Mouse (Mus musculus) kidney, postnatal 36 days (tissue): Measurements from ENCODE around the gene Thrsp.
"Not testable (repeated sequence)": the region's sequence is repeated elsewhere in the genome, so short reads cannot be mapped to it uniquely, and the experiment has no call there.

Source experiments
- DNase-seq, 2 experiments: peaks; one replicate each; pipeline ENCODE4 v3.0.0; 2021 to 2022; ENCODE audit warnings: mixed read lengths in 2 of 2

The Thrsp gene

GRCm38 (mm10) chr7:97416906-97417777, at the start of gene Thrsp:
TSS of gene Thrsp (minus strand) at chr7:97417730.
- DNase-seq = peak; percentile 87 to 93

DNA sequence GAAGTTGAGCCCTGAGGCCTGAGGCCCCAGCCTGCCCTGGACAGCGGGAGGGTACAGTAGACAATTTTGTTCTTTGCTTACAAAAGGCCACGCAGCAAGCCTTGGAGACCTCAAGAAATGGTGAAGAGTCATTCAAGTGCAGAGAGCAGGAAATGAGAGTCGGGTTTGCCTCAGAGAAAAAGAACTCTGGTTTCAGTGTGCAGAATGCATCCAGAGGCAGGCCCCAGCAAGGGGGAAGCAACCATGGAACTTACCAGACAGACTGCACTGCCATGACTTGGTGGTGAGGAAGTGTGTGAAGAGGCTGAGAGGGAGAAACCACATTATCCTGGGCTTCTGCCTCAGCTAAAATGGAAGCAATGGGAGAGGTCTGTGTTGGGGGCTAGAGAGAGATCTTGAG, 38.0 kb upstream of the Thrsp start:
- no peak for DNase-seq

DNA sequence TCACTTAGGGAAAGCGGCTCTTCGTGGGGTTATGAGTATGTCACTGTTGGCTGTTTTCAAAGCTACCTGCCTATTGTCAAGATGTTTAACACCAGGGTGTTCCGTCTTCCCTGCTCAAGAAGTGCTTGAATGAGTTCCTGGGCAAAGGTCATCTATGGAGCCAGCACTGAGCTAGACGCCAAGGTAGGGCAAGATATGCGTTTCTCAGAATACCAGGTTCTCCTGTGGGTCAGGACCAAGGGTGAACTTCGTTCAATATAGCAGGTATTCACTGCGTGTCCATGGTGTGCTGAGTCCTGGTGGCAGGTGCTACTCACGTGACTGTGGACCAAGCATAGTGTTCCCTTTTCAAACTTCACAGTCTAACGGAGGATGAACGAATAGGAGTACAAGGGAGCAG, 37.3 kb upstream of the Thrsp start:
- DNase-seq = peak; percentile 29 to 38

- peak; percentile 37 to 56 for DNase-seq
Measured at GRCm38 (mm10) chr7:97453141-97453921, 35.8 kb upstream of the Thrsp start.

GRCm38 (mm10) chr7:97452196-97452595, 34.7 kb upstream of the Thrsp start:
- no peak for DNase-seq

- DNase-seq = not testable (repeated sequence)
Measured at GRCm38 (mm10) chr7:97451023-97451422, 33.5 kb upstream of the Thrsp start, which contains the start of gene Kctd14. TSS of gene Kctd14 (plus strand) at chr7:97451323.

DNA sequence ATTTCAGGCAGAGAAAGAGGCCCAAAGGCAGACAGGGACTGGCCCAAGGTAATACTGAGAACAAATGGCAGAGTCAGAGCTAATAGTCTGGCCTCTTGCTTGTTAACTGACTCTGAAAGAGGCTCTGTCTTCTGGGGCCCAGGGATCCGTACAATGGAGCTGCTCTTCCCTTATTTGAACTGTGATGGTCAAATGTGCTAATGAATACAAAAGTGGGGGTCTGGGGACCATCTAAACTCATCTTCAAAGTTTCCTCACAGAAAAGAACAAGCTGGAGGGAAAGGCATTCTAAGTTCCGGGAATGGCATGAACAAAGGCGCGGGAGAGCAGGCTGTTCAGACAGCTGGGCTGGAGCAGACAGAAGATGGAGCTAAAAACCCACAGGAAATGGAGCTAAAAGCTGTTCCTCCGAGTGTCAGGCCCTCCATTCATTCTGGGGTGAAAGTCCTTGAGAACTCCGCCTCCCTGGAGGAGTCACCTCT, 29.6 kb upstream of the Thrsp start:
- DNase-seq = peak; percentile 38 to 48

GRCm38 (mm10) chr7:97446171-97446925, 28.8 kb upstream of the Thrsp start:
- peak; percentile 89 to 94 for DNase-seq

GRCm38 (mm10) chr7:97438986-97439385, 21.5 kb upstream of the Thrsp start:
- no peak for DNase-seq

DNA sequence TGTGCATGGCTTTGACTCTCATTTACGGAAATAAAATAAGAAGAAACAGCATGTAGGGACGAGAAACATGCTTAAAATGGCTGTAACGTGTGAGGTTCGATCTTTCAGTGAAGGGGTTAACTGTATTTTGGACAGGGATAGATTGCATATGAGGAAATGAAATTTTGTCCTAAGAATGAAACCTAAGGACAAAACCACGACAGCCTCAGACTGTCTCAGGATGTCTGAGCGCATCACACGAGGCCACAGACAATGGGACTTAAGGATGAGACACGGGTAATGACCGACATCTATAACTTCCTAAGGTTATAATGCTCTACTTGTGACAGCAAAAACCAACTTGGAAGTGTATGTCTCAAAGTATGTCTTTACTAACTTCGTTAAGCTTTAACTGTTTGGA, 17.0 kb upstream of the Thrsp start:
- DNase-seq = no peak

- DNase-seq = not testable (repeated sequence)
Measured at GRCm38 (mm10) chr7:97433517-97433916, 16.0 kb upstream of the Thrsp start.

- peak; percentile 48 to 64 for DNase-seq
Measured at GRCm38 (mm10) chr7:97429705-97430104, 12.2 kb upstream of the Thrsp start.

- DNase-seq = no peak
Measured at GRCm38 (mm10) chr7:97427778-97428420, 10.4 kb upstream of the Thrsp start.

DNA sequence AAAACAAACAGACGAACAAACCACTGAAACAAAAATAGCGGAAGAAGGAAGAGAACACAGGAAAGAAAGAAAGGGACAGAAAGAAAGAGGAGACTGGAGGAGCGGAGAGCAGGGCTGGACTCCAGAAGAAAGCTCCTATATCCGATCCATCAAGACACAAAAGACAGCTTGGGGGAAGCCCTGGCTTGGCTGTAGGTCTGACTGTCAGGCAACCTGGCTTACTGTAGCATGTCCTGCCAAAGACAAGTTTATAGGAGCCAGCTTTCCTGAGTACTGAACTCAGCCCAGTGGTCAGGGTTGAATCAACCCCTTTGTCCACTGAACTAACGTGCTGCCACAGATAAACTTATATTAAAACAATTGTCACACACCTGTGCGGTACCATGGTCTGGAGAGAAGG, 9.8 kb upstream of the Thrsp start:
- DNase-seq = no peak

GRCm38 (mm10) chr7:97426566-97426965, 9.0 kb upstream of the Thrsp start:
- no peak for DNase-seq

- DNase-seq = peak; percentile 89 to 97
Measured at GRCm38 (mm10) chr7:97424621-97425245, 7.2 kb upstream of the Thrsp start.

DNA sequence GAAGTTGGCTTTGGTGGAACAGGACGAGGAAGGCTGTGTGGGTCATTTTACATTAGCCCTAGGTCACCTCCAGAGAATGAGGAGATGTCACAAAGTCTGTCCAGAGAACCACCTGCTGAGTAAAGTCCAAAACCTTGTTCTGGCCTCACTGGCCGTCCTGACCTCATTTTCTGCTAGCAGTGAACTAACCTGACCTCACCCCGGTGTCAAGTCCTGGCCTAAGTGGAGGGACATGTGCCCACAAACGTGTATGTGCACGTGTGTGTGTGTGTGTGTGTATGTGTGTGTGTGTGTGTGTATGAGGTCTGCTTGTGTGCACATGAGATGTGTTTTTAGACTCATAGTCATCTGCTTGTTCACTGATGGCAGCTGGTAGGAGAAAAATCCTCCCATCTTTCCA, 6.2 kb upstream of the Thrsp start:
- peak; percentile 69 to 75 for DNase-seq

DNA sequence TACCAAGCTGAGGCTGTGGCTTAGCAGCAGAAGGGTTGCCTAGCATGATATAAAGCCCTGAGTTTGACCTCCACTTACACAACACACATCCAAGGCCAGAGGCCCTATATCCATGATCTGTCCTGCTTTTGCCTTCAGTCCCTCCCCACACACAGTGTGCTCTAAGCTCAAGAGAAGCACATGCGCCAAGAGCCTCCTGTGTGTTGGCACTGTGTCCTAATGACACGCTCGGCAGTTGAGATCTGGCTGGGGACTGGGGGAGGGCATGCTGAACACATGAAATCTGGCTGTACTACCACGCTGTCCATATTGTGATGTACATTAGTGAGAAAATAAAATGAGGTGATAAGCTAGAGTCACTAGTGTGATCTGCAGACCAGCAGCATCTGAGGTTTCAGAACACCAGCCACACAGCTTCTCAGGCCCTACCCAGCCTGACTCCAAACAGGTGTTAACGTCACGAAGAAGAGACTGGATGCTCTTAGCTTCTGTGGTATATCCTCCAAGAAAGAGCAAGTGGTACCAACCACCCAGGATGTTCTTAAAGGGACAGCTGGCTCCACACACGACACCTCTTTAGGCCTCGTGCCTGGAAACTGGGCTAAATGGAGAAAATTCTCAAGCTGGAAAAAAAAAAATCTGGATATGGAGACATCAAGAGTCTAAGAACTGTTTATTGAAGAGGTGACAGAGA, 3.6 kb upstream of the Thrsp start:
- DNase-seq = no peak

GRCm38 (mm10) chr7:97420406-97420805, 2.9 kb upstream of the Thrsp start:
- DNase-seq = peak in 1 of 2 experiments; percentile 34

DNA sequence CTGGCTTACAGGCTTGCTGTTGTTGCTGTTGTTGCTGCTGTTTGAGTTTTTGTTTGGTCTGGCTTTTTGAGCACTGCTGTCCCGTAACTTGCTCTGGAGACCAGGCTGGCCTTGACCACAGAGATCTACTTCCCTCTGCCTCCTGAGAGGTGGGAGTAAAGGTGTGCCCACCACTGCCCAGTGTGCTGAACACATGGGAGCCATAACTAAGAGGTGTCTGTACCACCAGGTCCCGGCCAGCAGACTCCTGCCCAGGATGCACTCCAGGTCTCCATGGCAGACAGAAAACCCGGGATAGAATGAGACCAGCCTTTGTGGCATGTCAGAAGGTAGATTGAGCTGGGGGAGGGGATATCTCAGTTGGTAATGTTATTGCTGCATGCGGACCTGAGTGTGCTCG, 1.6 kb upstream of the Thrsp start:
- no peak for DNase-seq

- DNase-seq = peak; percentile 48 to 59
Measured at GRCm38 (mm10) chr7:97418717-97419116, 1.2 kb upstream of the Thrsp start.
